Mouse (Mus musculus) right cerebral cortex, postnatal 4 days (tissue): ENCODE data around the gene Cbx7.
"Not testable (repeated sequence)": the region's sequence is repeated elsewhere in the genome, so short reads cannot be mapped to it uniquely, and the experiment has no call there.

ENCODE experiments used
- DNase-seq: peaks from one replicate; pipeline ENCODE4 v3.0.0-alpha.2; 2022

Cbx7 gene

GRCm38 (mm10) chr15:79946022-79946421 lies 24.9 kb downstream of the Cbx7 start:
- peak; percentile 91 for DNase-seq

GRCm38 (mm10) chr15:79944948-79945347 lies 26.0 kb downstream of the Cbx7 start:
- no peak for DNase-seq

- no peak for DNase-seq
These were observed 27.3 kb downstream of the Cbx7 start for GRCm38 (mm10) chr15:79943584-79943983.

DNA sequence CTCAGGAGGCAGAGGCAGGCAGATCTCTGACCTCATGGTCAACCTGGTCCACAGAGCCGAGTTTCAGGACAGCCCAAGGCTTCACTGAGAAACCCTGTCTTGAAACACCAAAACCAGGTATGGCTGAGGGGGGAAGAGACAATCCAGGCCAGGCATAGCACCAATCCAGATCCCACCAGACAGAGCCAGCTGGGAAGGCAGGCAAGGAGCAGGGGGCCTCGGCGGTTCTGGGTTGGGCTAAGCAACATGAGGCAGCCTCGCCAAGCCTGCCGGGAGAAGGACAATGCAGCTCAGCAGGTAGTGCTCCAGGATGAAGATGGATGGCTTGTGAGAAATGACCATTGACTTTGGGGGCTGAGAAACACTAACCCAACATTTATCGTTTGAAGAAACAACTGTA lies 28.4 kb downstream of the Cbx7 start:
- DNase-seq: no peak

GRCm38 (mm10) chr15:79940932-79941331 lies 30.0 kb downstream of the Cbx7 start:
- DNase-seq: peak; percentile 57

GRCm38 (mm10) chr15:79939913-79940312 lies 31.0 kb downstream of the Cbx7 start:
- no peak for DNase-seq

DNA sequence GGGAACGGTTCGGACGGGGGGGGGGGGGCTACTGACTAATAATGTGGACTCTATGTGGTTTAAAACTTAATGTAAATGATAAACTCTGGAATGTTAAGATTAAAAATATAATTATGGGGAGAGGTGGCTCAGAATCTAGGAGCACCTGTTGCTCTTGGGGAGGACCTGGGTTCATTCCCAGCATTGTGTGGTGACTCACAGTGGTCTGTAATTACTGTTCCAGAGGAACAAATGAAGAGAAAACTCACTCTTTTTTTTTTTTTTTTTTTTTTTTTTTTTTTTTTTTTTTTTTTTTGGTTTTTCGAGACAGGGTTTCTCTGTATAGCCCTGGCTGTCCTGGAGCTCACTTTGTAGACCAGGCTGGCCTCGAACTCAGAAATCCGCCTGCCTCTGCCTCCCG lies 31.4 kb downstream of the Cbx7 start:
- not testable (repeated sequence) for DNase-seq

GRCm38 (mm10) chr15:79939020-79939419 lies 31.9 kb downstream of the Cbx7 start:
- no peak for DNase-seq

DNA sequence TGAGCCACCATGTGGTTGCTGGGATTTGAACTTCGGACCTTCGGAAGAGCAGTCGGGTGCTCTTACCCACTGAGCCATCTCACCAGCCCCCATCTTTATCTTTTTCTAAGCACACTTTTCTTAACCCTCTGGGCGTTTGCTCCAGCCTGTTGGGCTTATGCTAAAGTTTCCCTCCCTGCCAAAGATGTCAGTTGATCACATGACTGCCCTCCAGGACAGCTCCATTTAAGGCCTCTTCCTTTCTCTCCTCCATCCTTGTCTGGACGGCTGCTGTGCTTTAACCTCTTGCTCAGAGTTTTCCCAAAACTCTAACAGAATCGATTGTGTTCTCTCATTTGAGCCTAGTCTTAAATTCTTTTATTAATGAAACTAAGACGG lies 34.6 kb downstream of the Cbx7 start:
- no peak for DNase-seq

DNA sequence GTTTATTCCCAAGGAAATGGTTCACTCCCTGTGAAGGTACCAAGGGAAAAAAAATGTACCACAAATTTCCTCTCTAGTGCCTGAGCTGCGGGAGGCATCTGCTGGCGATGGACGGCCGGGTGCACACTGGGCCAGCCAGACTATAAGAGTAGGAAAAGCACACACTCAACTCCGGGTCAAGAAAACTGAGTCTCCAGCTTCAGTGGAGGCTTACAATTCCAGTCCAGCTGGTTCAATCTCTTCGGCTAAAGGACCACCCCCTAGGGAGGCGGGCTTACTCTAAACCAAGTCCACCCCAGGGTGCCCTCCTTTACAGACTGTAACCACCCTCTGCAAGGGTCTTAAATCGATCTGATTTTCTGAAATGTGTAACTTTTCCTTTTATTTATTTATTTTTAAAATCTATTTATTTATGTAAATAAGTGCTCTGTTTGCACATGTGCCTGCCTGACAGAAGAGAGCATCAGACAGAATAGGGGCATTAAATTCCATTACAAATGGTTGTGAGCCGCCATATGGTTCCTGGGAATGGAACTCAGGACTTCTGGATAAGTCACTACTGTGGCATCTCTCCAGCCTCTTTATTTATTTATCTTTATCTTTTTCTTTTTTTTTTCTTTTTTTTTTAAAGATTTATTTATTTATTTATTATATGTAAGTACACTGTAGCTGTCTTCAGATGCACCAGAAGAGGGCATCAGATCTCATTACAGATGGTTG lies 35.1 kb downstream of the Cbx7 start:
- DNase-seq: no peak

GRCm38 (mm10) chr15:79934776-79935175 lies 36.1 kb downstream of the Cbx7 start:
- no peak for DNase-seq

DNA sequence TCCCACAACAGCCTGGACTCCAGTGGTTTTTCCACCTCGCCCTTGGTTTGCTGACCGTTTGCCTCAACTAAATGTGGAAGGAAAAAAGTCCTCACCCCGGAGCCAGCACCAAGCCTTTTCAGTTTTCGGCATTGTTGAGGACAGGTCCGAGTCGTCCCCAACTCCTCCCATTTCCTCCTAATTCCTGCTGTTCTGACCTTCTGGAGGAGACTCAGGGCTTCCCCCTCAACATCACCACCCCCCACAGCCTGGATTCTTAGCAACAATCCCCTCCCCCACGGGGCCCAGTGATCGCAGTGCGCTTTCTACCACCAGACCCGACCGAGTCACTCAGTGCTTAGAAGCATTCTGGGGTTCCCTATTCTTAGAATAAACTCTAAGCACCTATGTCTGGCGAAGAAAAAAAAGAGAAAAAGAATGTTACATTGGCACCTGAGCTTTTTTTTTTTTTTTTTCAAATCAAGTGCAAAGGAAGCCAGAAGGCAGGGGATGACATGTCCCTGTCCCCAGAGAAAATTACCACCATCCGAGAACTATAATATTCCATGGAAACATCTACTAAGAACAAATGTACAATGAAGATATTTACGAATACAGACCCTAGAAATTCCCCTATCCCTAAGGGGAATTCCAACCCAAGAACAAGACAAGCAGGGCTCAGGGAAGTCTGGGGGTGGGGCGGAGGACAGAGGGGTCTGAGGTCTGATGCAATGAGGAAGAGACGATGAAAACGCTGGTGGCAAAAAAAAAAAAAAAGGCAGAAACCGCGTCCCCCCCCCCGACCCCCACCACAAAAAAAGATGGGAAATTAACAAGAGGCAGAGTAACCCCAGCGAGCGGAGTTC lies 37.0 kb downstream of the Cbx7 start:
- no peak for DNase-seq

DNA sequence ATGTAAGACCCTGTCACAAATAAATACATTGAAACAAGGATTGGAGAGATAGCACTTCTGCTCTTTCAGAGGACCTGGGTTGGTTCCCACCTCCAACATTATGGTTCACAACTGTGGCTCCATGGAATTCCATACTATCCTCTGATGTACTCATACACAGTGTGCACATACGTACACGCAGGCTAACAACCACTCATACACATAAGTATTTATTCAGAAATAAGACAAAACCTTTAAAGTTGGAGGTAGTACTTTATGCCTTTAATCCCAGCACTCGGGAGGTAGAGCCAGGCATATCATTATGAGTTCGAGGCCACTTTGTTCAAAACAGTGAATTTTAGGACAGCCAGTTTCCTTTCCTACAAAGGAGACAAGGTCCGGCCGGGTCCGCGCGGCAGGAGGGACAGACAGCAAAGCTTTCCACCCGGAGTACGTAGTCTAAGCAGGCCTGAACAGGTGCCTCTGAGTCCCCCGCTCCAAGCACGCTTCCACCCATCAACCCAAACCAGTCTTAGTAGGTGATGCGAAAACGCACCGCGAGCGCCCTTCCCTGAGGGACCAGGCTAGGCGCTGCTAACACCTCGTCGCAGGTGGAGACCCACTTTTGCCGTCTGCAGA lies 37.8 kb downstream of the Cbx7 start:
- no peak for DNase-seq

DNA sequence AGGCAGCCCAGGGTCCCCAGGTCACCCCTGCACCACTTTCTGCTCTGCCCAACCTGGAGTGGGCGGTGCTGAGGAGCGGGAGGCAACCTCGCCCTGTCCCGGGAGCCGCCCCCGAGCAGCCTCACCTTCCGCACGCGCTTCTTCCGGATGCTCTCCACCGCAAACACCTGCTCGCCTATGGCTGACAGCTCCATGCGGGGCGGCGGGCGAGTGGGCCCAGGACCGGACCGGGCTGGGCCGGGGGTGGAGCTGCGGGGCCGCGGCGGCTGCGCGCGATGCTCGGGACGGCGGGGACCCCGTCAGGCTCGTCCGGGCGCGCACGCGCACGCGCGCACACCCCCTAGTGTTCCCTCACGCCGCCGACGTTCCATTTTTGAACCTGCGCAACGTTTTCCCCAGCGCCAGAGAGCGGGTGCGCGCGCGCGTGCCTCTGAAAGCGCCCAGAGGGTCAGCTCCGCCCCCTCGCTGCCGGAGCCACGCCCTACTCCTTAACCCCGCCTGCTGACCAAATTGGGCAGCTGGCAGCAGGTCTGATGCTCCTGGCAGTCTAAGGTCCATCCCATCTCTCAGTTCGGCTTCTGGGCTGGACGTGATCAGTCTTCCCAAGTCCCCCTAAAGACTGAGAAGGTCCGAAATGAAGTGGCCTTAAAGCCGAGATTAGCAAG lies 38.5 kb downstream of the Cbx7 start:
- DNase-seq: peak; percentile 83

DNA sequence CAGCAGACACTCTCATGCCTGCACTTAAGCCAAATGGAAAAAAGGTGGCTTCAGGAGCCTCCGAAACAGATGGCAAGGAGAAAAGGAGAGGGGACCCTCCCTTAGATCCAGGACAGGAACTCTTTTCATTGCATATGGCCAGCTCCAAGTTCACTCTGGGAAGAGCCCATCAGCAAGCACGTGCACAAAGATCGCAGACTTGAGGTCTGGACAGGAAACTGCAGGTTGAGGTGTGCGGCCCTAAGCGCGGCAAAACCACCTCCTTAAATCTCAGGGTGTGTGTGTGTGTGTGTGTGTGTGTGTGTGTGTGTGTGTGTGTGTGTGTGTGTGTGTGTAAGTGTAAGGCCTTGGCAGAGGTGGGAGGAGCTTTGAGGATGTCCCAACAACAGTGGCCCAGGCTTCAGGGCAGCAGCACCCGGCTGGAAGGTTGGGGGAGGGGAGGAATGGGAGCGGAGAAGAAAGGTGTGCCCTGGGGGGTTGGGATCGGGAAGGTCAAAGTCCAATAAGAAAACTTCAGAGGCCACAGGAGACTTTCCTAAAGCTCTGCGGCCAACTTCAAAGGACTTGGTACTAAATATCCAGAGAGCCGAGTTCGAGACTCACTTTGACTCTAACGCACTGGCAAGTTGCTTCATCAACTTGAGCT lies 39.3 kb downstream of the Cbx7 start:
- no peak for DNase-seq

- DNase-seq: no peak
These were observed 41.2 kb downstream of the Cbx7 start for GRCm38 (mm10) chr15:79929734-79930133.

GRCm38 (mm10) chr15:79928736-79929135 lies 42.2 kb downstream of the Cbx7 start:
- DNase-seq: no peak

- no peak for DNase-seq
These were observed 42.6 kb downstream of the Cbx7 start for GRCm38 (mm10) chr15:79928316-79928715.

GRCm38 (mm10) chr15:79927637-79928122 lies 43.2 kb downstream of the Cbx7 start:
- DNase-seq: peak; percentile 85

DNA sequence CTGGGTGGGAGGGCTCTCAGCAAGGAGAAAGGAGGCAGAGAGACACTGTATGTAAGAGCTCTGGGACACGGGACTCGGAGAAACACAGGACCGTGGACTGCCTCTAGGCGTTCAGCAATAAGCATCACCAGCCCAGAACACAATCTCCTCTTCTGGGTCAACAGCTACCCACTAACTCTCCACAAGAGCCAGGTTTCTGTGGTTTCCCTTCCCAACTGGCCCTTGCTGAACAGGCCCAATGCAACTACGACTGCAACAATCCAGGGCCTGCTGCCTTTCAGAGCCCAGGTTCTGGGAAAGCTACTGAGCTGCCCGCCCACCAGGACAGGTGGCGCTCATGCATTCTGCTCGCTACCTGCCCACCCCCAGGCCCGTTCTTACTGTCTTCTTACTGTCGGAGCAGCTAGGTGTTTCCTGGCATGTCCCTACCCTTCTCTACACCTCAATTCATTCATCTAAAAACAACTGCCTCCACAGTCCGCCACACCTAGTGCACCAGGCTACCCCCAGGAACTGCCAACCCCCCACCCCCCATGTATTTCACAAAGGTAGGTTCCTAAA lies 44.0 kb downstream of the Cbx7 start:
- DNase-seq: no peak

- DNase-seq: no peak
These were observed 51.1 kb downstream of the Cbx7 start for GRCm38 (mm10) chr15:79919787-79920186.

- no peak for DNase-seq
These were observed 52.4 kb downstream of the Cbx7 start for GRCm38 (mm10) chr15:79918485-79918884.
